Mouse (Mus musculus): ENCODE measurements around the gene Uqcc2.
A peak's percentile ranks its signal among the peaks of the same experiment; 100 is the strongest.

The Uqcc2 gene

DNA sequence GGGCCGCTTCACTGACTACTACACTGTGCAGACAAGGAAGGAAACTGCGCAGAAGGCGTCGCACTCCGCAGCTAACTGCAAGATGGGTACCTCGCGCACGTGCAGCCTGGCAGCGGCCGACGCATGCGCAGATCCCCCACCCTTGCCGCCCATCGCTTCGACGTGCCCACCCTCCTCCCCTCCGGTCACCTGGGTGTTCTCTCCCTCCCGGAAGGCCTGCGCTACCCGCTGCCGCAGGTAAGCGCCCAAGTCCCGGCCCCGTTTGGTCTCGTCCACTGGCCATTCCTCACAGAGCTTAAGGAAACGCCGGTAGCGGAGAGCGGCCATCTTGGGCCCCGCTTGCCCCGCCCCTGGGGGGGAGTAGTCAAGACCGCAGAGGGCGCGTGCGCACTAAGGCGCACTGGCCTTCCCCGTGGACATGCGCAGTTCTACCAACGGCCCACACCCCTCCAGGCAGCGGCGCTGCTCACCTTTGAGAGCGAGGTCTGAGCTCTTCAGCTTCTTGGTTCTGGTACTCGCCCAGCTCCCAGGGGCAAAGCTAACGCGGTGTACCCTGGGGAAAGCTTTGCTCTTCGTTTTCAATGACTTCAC, at the start of gene Uqcc2:
Uqcc2 (minus strand) TSS at position 366 of the 591 bp plus-strand sequence.
- DNase-seq (ENCODE audit: low spot score in 2 of 2): peak; percentile 96 to 97

DNA sequence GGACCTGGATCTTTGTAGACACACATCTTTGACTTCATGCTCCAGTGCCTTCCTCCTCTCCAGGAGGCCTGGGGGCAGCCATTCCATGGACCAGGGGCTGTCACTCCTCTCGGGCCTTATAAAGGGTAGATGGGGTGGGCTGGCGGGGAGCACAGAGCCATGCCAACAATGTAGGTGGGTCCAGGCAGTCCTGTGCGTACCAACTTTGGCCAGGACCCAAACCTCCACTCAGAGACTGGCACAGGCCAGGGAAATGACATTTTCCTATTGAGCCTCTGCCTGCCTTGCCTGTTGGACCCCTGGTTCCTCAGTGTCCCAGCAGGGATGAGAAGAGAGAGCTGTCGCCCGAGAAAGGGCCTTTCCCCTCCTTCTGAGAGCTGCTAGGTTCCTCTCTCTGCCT, 48.7 kb upstream of the Uqcc2 start:
- DNase-seq (ENCODE audit: low spot score in 2 of 2): no peak

- no peak for DNase-seq (ENCODE audit: low spot score in 2 of 2)
Observed at GRCm38 (mm10) chr17:27181666-27182065, 48.0 kb upstream of the Uqcc2 start.

DNA sequence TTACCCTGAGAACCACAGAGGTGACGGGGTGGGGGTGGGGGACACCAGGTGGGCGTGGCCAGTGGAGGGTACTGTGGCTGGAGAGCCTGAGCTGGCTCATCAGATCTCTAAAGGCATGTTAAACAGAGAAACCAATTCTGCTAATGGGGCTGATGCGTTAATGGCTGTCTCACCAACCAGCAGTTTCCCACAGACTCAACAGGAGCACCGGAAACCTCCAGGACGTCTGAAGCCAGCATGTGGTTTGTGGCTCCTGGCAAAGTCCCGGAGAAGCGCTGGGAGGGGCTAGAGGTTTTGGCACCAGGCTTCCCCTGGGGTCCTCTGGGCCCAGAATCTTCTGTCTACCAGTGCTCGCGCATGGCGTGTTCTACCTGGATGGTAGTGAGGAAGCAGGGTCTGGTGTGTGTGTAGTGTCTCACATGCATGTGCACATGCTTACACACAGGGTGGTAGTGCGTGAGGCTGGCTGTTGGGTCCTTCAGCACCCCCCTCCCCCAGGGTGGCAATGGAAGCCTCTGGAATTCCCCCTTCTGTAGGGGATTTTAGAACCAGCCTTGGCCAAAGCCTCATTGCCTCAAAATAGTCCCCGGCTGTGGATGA, 46.1 kb upstream of the Uqcc2 start:
- DNase-seq (ENCODE audit: low spot score in 2 of 2): no peak

- DNase-seq (ENCODE audit: low spot score in 2 of 2): no peak
Observed at GRCm38 (mm10) chr17:27178427-27179177, 44.9 kb upstream of the Uqcc2 start.

DNA sequence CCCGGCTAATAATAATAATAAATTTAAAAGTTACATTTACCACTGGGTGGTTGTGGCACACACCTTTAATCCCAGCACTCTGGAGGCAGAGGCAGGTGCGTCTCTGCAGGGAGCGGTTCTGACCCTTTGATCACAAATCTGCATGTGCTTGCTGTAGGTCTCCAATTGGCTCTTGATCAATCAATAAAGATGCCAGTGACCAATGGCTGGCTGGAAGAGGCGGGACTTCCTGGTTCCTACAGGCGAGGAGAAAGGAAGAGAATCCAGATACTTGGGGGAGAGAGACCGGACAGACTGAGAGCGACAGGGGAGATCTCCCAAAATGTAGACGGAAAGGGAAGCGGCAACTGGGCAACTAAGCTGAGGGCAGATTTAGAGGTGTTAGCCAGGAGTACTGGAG, 44.3 kb upstream of the Uqcc2 start:
- DNase-seq (ENCODE audit: low spot score in 2 of 2): no peak

DNA sequence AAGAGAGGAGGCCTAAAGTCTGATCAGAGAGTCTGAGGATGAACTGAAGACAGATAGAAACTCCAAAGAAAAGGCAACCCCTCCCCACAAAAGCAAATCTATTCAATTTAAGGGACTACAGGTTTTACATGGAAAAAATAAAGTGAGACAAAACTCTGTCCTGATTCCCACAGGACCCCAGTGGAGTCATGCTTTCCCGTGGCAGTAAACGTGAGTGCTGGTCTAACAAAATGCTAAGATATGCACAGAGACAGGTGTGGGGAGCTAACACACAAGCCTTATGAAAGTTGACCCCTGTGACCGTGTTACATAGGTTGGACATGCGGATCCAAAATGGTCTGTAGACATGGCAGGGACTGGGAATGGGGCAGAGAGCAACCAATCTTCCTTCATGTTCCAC, 43.0 kb upstream of the Uqcc2 start:
- no peak for DNase-seq (ENCODE audit: low spot score in 2 of 2)

DNA sequence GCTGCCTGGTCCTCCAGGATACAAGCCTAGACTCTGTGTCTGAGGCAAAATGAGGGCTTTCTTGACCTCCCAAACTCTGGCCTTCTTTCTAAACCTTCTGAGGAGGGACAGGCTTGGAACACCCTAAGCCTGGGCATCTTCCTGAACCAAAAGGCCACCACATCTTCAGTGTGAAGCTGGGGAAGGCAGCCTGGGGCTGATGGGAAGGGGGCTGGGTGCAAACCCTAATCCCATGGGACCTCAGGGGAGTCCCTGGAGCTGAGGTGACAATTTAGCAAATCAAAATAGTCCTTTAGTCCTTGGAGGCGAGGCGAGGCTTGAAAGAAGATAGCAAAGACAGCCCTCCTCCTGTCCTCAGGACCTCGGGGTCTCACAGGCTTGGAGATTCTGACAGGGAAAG, 42.6 kb upstream of the Uqcc2 start:
- DNase-seq (ENCODE audit: low spot score in 2 of 2): no peak

- DNase-seq (ENCODE audit: low spot score in 2 of 2): no peak
Observed at GRCm38 (mm10) chr17:27175196-27175874, 41.6 kb upstream of the Uqcc2 start.

DNA sequence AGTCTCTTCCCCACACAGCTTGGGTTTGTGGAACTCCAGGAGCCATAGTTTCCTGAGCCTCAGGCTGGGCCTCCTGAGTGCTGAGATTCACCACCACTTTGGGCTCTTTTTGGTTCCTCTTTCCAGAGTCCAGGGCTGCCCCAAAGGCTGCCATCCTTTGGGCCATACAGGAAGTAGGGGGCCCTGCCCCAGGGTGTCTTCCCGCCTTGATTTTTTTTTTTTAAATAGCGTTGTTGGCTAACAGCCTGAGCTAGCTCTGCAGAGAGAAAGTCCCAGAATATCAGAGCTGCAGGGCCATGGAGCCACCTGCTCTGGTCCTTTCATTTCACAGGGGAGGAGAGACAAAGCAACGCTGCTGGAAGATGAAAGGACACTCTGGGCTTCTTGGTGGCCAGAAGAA, 40.0 kb upstream of the Uqcc2 start:
- no peak for DNase-seq (ENCODE audit: low spot score in 2 of 2)

- DNase-seq (ENCODE audit: low spot score in 2 of 2): no peak
Observed at GRCm38 (mm10) chr17:27172459-27172858, 38.7 kb upstream of the Uqcc2 start.

DNA sequence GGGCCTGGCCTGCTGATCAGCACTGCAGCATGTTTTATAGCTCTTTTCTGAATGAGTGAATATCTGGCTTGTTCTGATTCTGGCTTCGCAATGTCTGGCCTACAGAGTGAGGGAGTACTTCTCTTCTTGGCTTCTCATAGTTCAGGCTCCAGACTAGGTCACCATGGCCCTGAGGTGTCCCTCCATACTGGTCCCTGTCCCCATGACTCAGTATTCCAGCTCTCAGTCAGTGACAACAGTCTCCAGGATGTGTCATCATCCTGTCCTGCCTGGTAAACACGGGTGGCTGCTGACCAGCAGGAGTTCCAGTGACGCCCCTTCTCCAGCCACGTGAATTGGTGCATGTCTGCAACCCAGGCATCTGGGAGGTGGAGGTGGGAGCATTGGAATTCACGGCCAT, 37.4 kb upstream of the Uqcc2 start:
- DNase-seq (ENCODE audit: low spot score in 2 of 2): no peak

DNA sequence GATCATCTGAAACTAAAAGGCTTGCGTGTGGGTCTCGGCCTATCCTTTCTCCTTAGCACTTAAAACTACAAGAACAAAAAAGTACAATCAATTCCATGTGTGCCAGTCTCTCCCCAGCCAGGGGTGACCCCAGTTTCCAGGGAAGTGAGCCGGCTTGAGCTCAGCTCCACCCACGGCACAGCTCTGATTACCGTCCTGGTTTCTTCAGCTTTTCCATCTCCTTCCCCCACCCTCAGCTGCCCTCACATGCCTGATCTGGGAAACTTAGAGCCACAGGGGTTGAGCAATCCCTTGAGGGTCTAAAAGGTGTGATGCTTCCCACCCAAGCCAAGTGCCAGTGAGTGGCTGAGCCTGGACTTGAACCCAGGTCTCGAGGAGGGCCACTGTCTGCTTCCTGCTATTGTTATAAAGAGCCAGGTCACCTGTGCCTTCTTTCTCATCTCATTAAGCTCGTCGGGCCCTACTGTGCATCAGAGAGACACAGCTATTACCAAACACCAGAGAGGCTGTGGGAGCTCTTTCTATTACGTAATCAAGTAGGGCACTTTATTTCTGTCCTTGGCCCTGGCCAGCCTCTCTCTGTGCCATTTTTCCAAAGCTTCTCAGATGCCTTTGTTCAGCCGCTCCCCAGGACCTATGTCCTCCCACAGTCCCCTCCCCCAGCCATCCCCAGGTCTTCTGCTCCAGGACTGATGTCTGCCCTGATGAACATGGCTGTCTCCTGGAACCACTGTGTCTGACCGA, 36.4 kb upstream of the Uqcc2 start:
- no peak for DNase-seq (ENCODE audit: low spot score in 2 of 2)

DNA sequence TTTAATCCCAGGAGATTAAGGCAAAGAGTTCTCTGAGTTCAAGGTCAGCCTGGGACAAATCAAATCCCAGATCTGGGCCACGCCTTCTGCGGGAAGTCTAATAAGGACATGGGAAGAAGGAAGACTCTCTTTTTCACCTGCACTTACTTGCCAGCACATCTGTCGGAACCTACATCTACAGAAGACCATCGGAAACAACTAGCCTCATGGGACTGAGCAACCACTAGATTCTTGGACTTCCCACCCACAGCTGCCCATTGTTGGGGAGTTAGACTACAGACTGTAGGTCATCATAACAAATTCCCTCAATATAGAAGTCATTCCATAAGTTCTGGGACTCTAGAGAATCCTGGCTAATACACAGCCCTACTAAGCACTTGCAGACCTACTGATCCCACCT, 34.9 kb upstream of the Uqcc2 start:
- DNase-seq (ENCODE audit: low spot score in 2 of 2): no peak

DNA sequence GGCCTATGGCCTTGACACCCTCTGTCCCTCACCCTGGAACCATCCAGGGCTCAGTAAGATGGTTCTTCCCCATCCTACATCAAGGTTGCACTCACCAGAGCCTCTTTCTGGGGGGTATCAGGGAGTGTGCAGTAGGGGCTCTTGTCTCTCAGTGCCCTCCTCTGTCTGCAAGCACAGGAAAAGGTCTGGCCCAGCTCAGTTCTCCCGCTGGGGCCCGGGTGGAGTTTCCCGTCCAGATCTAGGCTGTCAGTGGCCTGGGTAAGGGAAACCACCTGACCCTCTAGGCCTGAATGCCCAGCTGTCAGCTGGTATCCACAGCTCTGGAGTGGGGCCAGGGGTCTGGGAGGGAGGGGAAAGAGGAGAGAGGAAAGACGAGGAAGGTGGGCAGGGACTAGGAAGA, 33.8 kb upstream of the Uqcc2 start, which contains the start of gene Ip6k3:
Ip6k3 (minus strand) TSS at position 251 of the 400 bp plus-strand sequence.
- DNase-seq (ENCODE audit: low spot score in 2 of 2): no peak

GRCm38 (mm10) chr17:27166901-27167300, 33.2 kb upstream of the Uqcc2 start:
- no peak for DNase-seq (ENCODE audit: low spot score in 2 of 2)

DNA sequence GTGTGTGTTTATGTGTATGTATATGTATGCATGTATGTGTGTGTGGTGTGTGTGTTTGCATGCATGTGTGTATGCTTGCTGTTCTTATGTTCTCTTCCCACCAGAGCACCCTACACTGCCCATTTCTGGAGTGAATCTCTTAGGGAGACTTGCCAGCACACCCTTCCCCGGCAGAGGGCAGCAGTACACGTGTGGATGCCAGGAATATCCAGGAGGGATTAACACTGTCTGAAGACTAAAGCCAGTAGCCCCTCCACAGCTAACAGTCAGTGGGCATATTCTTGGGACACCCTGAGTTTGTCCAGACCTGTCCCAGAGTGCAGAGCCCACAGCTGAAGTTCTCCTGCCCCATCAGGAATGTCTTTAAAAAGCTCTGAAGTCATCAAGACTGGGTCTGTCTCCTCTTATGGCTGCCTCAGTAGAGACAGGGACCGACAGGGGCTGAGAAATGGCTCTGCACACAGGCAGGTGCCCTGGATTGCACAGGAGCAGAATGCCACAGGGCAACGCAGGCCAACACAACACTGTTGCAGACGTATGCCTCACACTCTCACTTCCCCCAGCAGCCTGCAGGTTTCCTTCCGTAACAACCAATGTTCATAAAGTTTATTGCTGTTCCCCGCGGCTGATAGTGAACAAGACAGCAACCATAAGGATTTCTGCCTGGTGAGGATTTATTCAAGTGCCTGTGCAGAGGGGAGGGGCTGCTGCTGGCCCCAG, 31.5 kb upstream of the Uqcc2 start:
- no peak for DNase-seq (ENCODE audit: low spot score in 2 of 2)

DNA sequence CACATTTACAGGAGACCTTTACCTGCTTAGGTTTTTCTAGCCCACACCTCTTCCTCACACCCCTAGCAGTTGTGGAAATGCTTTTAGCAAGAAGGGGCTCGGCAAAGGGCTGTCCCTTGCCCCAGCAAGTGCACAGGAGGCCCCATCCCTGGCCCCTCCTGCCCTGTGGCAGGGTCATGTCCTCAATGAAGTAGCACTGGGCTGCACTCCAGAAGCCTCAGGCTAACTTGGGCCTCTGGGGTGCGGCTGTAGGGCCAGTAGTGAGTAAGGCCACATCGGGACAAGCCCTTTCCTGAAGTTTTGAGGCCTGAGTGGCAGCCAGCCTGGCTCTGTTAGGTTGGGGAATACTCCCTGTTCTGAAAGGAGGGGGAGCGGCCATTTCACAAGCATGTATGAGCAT, 27.2 kb upstream of the Uqcc2 start:
- DNase-seq (ENCODE audit: low spot score in 2 of 2): no peak

DNA sequence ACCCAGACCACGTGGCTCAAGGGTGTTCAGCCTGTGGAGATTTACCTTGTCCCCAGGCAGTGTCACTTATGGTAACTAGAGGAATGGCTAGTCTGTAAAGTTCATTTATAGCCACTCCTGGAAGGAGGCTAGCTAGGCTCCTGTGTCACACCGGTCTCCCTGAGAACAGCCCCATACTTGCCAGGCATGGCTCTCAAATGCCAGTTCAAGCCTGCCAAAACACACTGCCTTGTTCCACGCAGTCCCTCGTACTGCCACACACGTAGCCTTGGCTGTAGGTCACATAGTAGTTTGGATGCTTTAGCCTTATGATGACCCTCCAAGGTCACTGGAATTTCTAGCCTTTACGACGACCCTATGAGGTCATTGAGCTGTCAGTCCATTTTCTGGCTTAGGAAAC, 25.5 kb upstream of the Uqcc2 start:
- no peak for DNase-seq (ENCODE audit: low spot score in 2 of 2)

GRCm38 (mm10) chr17:27158439-27158838, 24.7 kb upstream of the Uqcc2 start:
- DNase-seq (ENCODE audit: low spot score in 2 of 2): no peak

DNA sequence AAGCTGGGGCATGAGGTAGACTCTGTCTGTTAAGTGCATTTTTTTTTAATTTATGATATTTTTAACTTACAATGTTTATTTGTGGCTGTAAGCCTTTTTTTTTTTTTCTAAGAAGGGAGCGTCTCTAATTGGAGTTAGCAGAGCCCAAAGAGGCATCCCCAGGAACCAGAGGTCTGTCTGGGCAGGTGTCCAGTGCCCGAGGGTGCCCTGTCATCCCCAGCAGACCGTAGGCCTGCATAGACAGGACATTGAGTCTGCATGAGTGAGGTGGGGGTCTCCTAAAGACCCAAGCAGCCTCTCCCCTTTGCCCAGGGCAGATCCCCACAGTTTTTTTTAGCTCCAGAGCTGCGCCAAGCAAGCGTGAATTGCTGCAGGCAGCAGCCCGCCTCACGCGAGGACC, 22.0 kb upstream of the Uqcc2 start:
- DNase-seq (ENCODE audit: low spot score in 2 of 2): no peak
